Mouse (Mus musculus): ENCODE measurements at regions not wholly inside any gene's neighbourhood (a gene's known extent, or its start where the extent isn't known, plus 50 kb on each side); places are given as distances from the start of the nearest gene placed in this dataset.

- DNase-seq (ENCODE audit: low spot score) (no peak), ATAC-seq (replicated peaks; ENCODE audit: low FRiP score, low read depth) (no peak)
- no peak for TF ChIP-seq CTCF (IDR thresholded peaks at IDR 0.05; ENCODE audit: low read depth)
- H3K36me3 ChIP-seq (ENCODE audit: insufficient read depth, low read length), result no peaks in the 10 kb centered on the region
- H3K4me2 ChIP-seq (ENCODE audit: low read length), result no peak overlapping the region
- H3K4me1 ChIP-seq (replicated peaks; ENCODE audit: insufficient read depth, low read length), result no peaks in the 10 kb centered on the region
- no peaks in the 10 kb centered on the region for H3K9me3 ChIP-seq (replicated peaks; ENCODE audit: low read length)
- 89% methylated on average over 1 of the region's 1 CpGs for WGBS
- no peak overlapping the region for H3K27ac ChIP-seq
- no peak overlapping the region for H3K9ac ChIP-seq (ENCODE audit: low read depth, low read length)
- no peaks in the 10 kb centered on the region for H3K27me3 ChIP-seq (ENCODE audit: insufficient read depth, low read length)
- no peak overlapping the region for H3K4me3 ChIP-seq (replicated peaks; ENCODE audit: low read depth, low read length)
Measured at GRCm38 (mm10) chr11:65408621-65409020, 138.8 kb upstream of the Myocd start.

- 45% methylated on average over 12 of the region's 12 CpGs for WGBS
- peak; percentile 11 for DNase-seq (ENCODE audit: low spot score)
- Histone ChIP-seq H3K36me3 (ENCODE audit: insufficient read depth, low read length) (no peaks in the 10 kb centered on the region), H3K4me1 (replicated peaks; ENCODE audit: insufficient read depth, low read length) (no peaks in the 10 kb centered on the region), H3K27ac (no peak overlapping the region), H3K4me3 (replicated peaks; ENCODE audit: low read depth, low read length) (no peak overlapping the region), H3K27me3 (ENCODE audit: insufficient read depth, low read length) (no peaks in the 10 kb centered on the region), H3K4me2 (ENCODE audit: low read length) (no peak overlapping the region), H3K9ac (ENCODE audit: low read depth, low read length) (no peak overlapping the region), H3K9me3 (replicated peaks; ENCODE audit: low read length) (no peaks in the 10 kb centered on the region)
- TF ChIP-seq CTCF (IDR thresholded peaks at IDR 0.05; ENCODE audit: low read depth), result no peak
- no peak for ATAC-seq (replicated peaks; ENCODE audit: low FRiP score, low read depth)
Measured at GRCm38 (mm10) chr11:65402460-65403154, 132.8 kb upstream of the Myocd start.

GRCm38 (mm10) chr11:65389238-65389637 lies 119.4 kb upstream of the Myocd start:
- Histone ChIP-seq H3K4me1 (replicated peaks; ENCODE audit: insufficient read depth, low read length) (peaks cover 4% of the 10 kb centered on the region; the same call in 1 of the 2 replicates), H3K27me3 (ENCODE audit: insufficient read depth, low read length) (no peaks in the 10 kb centered on the region), H3K36me3 (ENCODE audit: insufficient read depth, low read length) (no peaks in the 10 kb centered on the region), H3K27ac (no peak overlapping the region), H3K9ac (ENCODE audit: low read depth, low read length) (no peak overlapping the region), H3K9me3 (replicated peaks; ENCODE audit: low read length) (no peaks in the 10 kb centered on the region), H3K4me3 (replicated peaks; ENCODE audit: low read depth, low read length) (no peak overlapping the region), H3K4me2 (ENCODE audit: low read length) (no peak overlapping the region)
- no peak for DNase-seq (ENCODE audit: low spot score)
- 81% methylated on average over 3 of the region's 3 CpGs for WGBS
- ATAC-seq (replicated peaks; ENCODE audit: low FRiP score, low read depth), result no peak
- TF ChIP-seq CTCF (IDR thresholded peaks at IDR 0.05; ENCODE audit: low read depth), result no peak

GRCm38 (mm10) chr11:65386291-65387061 lies 116.7 kb upstream of the Myocd start:
- H3K4me3 ChIP-seq (replicated peaks; ENCODE audit: low read depth, low read length), result no peak overlapping the region
- WGBS, result 18% methylated on average over 14 of the region's 14 CpGs
- no peak for TF ChIP-seq CTCF (IDR thresholded peaks at IDR 0.05; ENCODE audit: low read depth)
- no peak overlapping the region for H3K27ac ChIP-seq
- H3K4me1 ChIP-seq (replicated peaks; ENCODE audit: insufficient read depth, low read length), result peaks cover 4% of the 10 kb centered on the region; the same call in 1 of the 2 replicates
- DNase-seq (ENCODE audit: low spot score), result peak; percentile 86
- H3K9ac ChIP-seq (ENCODE audit: low read depth, low read length), result 0 out of 2 replicates have a peak overlapping the region, but pooled peaks have one; percentile 18
- H3K27me3 ChIP-seq (ENCODE audit: insufficient read depth, low read length), result no peaks in the 10 kb centered on the region
- no peaks in the 10 kb centered on the region for H3K9me3 ChIP-seq (replicated peaks; ENCODE audit: low read length)
- H3K36me3 ChIP-seq (ENCODE audit: insufficient read depth, low read length), result no peaks in the 10 kb centered on the region
- H3K4me2 ChIP-seq (ENCODE audit: low read length), result no peak overlapping the region
- ATAC-seq (replicated peaks; ENCODE audit: low FRiP score, low read depth), result peak; percentile 59; the same call in 1 of the 2 replicates

GRCm38 (mm10) chr11:65375361-65375760 lies 105.6 kb upstream of the Myocd start:
- ATAC-seq (replicated peaks; ENCODE audit: low FRiP score, low read depth) (no peak), DNase-seq (ENCODE audit: low spot score) (no peak)
- Histone ChIP-seq H3K9ac (ENCODE audit: low read depth, low read length) (no peak overlapping the region), H3K4me2 (ENCODE audit: low read length) (no peak overlapping the region), H3K27me3 (ENCODE audit: insufficient read depth, low read length) (no peaks in the 10 kb centered on the region), H3K36me3 (ENCODE audit: insufficient read depth, low read length) (no peaks in the 10 kb centered on the region), H3K27ac (no peak overlapping the region), H3K9me3 (replicated peaks; ENCODE audit: low read length) (no peaks in the 10 kb centered on the region), H3K4me1 (replicated peaks; ENCODE audit: insufficient read depth, low read length) (no peaks in the 10 kb centered on the region), H3K4me3 (replicated peaks; ENCODE audit: low read depth, low read length) (no peak overlapping the region)
- TF ChIP-seq CTCF (IDR thresholded peaks at IDR 0.05; ENCODE audit: low read depth), result no peak
- WGBS, result 84% methylated on average over 5 of the region's 5 CpGs

- no peak for TF ChIP-seq CTCF (IDR thresholded peaks at IDR 0.05; ENCODE audit: low read depth)
- Histone ChIP-seq H3K4me1 (replicated peaks; ENCODE audit: insufficient read depth, low read length) (no peaks in the 10 kb centered on the region), H3K27me3 (ENCODE audit: insufficient read depth, low read length) (no peaks in the 10 kb centered on the region), H3K9ac (ENCODE audit: low read depth, low read length) (no peak overlapping the region), H3K36me3 (ENCODE audit: insufficient read depth, low read length) (no peaks in the 10 kb centered on the region), H3K4me3 (replicated peaks; ENCODE audit: low read depth, low read length) (no peak overlapping the region), H3K9me3 (replicated peaks; ENCODE audit: low read length) (no peaks in the 10 kb centered on the region), H3K4me2 (ENCODE audit: low read length) (no peak overlapping the region), H3K27ac (no peak overlapping the region)
- no peak for DNase-seq (ENCODE audit: low spot score)
- 85% methylated on average over 4 of the region's 4 CpGs for WGBS
- no peak for ATAC-seq (replicated peaks; ENCODE audit: low FRiP score, low read depth)
Measured at GRCm38 (mm10) chr11:65373136-65373535, 103.3 kb upstream of the Myocd start.
